Mouse (Mus musculus) liver, embryonic 14.5 days (tissue): Measurements from ENCODE around the gene Mecr.

Source experiments
- CTCF ChIP-seq: IDR thresholded peaks from 2 replicates; pipeline ENCODE4 v1.5.1; 2016; ENCODE audit warnings: antibody characterized with exemption, low read depth, control low read depth
- EP300 ChIP-seq: IDR thresholded peaks from 2 replicates; pipeline ENCODE4 v1.6.1; 2016; ENCODE audit warnings: antibody characterized with exemption, low read depth

- TF ChIP-seq CTCF = no peak
- no peak for TF ChIP-seq EP300
Observed at GRCm38 (mm10) chr4:131803846-131804245, 39.4 kb upstream of the Mecr start.
